Mouse (Mus musculus): ENCODE data around the gene Cpt1a.

Gene Cpt1a

GRCm38 (mm10) chr19:3365089-3365488 is 43.0 kb downstream of the Cpt1a start:
- peak; percentile 41 for DNase-seq (ENCODE audit: low read depth, low spot score)

DNA sequence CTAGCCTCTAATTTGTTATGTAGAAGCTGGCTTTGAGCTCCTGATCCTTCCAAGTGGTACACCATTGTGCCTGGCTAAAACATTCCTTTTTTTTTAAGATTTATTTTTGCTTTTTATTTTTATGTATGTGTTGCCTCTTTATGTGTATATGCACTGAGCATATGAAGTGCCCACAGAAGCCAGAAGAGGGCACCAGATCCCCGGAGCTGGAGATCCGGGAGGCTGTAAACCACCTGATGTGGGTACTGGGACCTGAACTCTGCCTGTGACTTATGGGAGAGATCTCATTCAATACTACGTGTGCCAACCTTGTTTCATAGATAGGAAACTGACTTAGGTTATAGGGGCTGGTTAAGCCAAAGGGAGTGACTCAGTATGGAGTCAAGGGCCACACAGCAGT is 46.1 kb downstream of the Cpt1a start:
- peak; percentile 52 for DNase-seq (ENCODE audit: low read depth, low spot score)

DNA sequence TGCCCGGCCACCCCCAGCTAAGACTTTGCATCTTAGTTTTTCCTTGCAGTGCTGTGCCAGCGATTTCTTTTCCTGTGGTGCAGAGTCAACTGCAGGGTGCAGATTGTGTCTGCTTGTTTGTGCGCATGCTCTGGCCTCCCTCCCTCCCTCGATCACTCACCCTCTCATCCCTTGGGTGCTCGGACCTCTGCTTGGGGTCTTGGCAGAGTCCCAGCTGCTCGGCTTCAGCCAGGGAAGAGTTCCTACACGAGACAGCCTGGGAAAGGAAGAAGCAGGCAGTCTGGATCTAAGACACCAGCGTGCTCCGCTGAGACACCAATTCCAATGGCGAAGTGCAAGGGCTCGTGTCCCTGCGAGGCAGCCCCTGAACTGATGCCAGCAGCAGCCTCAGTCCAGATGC is 51.2 kb downstream of the Cpt1a start:
- DNase-seq (ENCODE audit: low read depth, low spot score): no peak

- DNase-seq (ENCODE audit: low read depth, low spot score): peak; percentile 74
These were observed 51.9 kb downstream of the Cpt1a start for GRCm38 (mm10) chr19:3374028-3374427.

GRCm38 (mm10) chr19:3375945-3376495 is 53.9 kb downstream of the Cpt1a start:
- DNase-seq (ENCODE audit: low read depth, low spot score): no peak

GRCm38 (mm10) chr19:3376966-3377715 is 55.0 kb downstream of the Cpt1a start:
- peak; percentile 29 for DNase-seq (ENCODE audit: low read depth, low spot score)

- DNase-seq (ENCODE audit: low read depth, low spot score): no peak
These were observed 56.5 kb downstream of the Cpt1a start for GRCm38 (mm10) chr19:3378614-3379013.

- peak; percentile 41 for DNase-seq (ENCODE audit: low read depth, low spot score)
These were observed 65.9 kb downstream of the Cpt1a start for GRCm38 (mm10) chr19:3388061-3388460.

GRCm38 (mm10) chr19:3388629-3389057 is 66.5 kb downstream of the Cpt1a start, which contains the start of gene Tesmin:
Gene Tesmin (plus strand): TSS chr19:3388857.
- peak; percentile 98 for DNase-seq (ENCODE audit: low read depth, low spot score)

DNA sequence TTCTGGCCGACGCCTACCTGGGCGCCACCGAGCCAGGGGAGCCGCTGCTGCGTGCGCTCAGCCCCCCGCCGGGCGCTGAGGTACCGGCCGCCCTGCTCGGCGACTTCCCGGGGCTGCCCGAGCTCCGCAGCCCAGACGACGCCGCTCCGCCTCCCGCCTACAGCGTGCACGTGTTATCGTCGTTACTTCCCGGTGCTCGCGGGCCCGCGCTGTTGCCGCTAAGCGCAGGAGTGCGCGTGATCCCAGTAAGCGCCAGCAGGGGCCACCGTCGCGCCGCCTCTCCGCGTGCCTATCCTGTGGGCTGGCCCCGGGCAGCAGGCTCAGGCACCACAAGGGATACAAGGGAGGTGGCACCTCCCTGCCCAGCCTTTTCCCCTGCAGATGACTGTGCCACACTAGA is 67.0 kb downstream of the Cpt1a start:
- DNase-seq (ENCODE audit: low read depth, low spot score): peak; percentile 94

DNA sequence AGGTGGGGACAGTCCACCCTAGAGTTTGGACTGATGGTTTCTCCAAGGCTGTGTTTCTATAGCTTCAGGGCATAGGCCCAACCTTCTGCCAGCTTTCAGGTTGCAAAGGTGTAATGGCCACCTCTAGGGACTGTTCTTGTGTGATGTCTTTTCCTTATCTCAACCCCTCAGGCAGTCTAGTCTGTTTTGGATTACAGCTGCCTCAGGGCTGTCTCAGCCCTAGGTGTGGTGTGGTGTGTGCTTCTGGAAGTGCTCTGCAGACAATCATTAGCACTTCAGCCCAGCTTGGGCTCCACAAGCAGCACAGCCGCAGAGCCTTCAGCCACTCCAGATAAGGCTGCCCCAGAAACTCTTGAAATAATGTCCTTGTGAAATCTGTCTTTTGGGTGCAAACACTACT is 70.2 kb downstream of the Cpt1a start:
- DNase-seq (ENCODE audit: low read depth, low spot score): no peak

DNA sequence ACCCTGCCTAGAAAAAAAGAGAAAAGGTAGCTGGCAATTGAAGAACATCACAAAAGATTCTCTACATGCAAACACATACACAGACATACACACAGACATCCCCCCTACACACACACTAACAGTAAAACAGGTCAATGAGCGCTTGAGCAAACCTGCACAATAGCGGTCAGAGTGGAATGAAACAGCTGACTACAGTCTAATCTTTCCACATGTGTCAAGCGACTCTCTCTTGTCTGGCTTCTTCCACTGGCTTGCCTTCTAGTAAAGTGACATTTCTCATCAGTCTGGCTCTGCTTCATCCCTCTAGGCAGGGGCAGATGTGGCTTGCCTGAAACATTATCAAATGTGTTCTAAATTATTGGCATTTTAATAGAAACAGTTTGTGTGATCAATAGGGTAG is 72.1 kb downstream of the Cpt1a start:
- DNase-seq (ENCODE audit: low read depth, low spot score): no peak

GRCm38 (mm10) chr19:3400057-3400456 is 77.9 kb downstream of the Cpt1a start:
- no peak for DNase-seq (ENCODE audit: low read depth, low spot score)

DNA sequence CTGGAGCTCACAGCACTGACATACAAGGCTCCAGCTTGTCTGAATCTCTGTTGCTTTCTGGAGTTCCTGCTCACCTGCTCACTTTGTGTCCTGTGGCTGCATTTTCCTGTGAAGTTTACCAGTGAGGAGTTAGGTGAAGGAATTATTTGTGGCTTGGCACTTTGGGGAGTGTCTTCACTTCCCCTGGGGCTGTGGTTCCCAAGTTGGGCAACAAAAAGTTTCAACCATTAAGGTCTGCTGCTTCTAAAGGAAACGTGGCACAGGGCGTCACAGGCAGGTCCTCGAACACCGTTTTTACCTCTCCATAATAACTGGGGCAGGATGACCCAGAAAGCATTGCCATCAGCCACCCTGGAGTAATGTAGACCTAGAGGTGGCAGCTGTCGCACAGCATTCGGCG is 79.4 kb downstream of the Cpt1a start:
- no peak for DNase-seq (ENCODE audit: low read depth, low spot score)

GRCm38 (mm10) chr19:3401943-3402342 is 79.8 kb downstream of the Cpt1a start:
- DNase-seq (ENCODE audit: low read depth, low spot score): no peak

DNA sequence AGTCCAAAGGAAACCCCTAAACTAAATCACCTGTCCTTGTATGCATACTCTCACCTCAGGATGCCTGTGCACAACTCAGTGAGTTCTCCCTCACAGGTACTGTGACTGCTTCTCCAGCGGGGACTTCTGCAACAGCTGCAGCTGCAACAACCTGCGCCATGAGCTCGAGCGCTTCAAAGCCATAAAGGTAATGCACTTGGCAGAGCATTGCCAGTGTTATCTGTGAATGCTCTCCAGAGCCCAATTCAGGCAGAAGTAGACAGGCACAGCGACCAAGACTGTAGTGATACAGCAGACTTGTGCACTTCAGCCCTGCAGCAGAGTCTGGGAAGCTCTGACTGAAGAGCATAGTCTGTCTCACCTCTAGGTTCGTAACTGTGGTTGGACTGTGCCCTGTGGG is 80.3 kb downstream of the Cpt1a start:
- no peak for DNase-seq (ENCODE audit: low read depth, low spot score)

DNA sequence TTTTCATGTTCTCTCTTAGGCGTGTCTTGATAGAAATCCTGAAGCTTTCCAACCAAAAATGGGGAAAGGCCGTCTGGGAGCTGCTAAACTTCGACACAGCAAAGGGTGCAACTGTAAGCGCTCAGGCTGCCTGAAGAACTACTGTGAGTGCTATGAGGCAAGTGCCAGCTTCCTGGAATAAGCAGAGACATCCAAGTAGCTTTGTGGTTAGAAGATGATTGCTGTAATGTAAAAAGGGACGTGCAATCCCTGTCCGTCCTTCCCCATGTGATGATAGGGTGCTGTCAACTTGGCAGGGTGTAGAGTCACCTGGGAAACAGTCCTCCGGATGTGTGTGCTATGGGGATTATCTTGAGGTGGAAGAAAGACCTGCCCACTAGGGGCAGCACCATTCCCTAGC is 81.9 kb downstream of the Cpt1a start:
- DNase-seq (ENCODE audit: low read depth, low spot score): peak; percentile 26

DNA sequence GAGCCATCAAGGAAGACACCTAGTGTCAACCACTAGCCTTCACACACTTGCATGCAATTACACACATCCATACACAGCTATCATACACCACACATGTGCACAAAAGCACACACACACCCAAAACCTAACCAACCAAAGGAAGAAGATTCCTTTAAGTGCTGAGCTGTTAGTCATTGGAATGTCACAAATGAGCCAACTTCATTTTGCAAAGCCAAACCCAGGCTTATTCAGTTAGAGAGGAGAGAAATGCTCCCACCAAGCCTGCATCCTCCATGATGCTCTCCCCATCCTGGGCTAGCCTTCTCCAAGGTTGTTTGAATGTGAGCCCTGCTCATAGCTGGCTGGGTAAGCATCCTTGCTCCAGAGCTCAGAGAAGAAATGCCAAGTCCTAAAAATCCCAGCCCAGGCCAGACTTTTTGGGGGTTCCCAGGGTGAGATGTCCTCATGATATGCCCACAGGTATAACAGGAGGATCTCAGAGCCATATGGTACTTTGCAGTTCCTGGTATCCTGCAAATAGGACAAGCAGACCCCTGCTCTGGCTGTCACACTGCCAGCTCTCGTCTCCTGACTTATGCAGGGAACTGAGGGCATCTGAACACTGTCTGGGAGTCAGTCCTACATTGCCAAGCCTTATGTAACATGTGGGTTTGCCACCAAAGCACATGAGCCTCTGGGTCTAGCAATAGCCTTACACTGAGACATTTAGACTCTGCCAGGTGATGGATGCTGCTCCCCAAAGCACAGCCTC is 83.6 kb downstream of the Cpt1a start:
- DNase-seq (ENCODE audit: low read depth, low spot score): no peak

- DNase-seq (ENCODE audit: low read depth, low spot score): peak; percentile 46
These were observed 92.2 kb downstream of the Cpt1a start, which contains the start of gene Gal for GRCm38 (mm10) chr19:3414268-3414733. Gene Gal (minus strand): TSS chr19:3414544.

- peak; percentile 15 for DNase-seq (ENCODE audit: low read depth, low spot score)
These were observed 97.1 kb downstream of the Cpt1a start for GRCm38 (mm10) chr19:3419251-3419650.

- DNase-seq (ENCODE audit: low read depth, low spot score): no peak
These were observed 100.4 kb downstream of the Cpt1a start for GRCm38 (mm10) chr19:3422488-3422887.

- DNase-seq (ENCODE audit: low read depth, low spot score): no peak
These were observed 100.8 kb downstream of the Cpt1a start for GRCm38 (mm10) chr19:3422981-3423380.
